Mouse (Mus musculus) kidney, adult 2 months (tissue): Measurements from ENCODE around the gene Esp36.

Experiments used
- CTCF ChIP-seq: fragments of 200-500 bp; conservative IDR thresholded peaks from 2 replicates; pipeline ENCODE4 v1.5.1; 2011; ENCODE audit warnings: low read depth, mild to moderate bottlenecking, control low read depth, low read length, moderate library complexity, mixed read lengths; ENCODE audit not compliant: insufficient read depth, insufficient read length
- POLR2A ChIP-seq: fragments of 200-500 bp; IDR thresholded peaks from one replicate; pipeline ENCODE4 v1.6.1; 2011; ENCODE audit warnings: low read depth, low read length, control low read depth

GRCm38 (mm10) chr17:38406135-38406534, 13.8 kb downstream of the Esp36 start:
- TF ChIP-seq CTCF (no peak), POLR2A (no peak)
